Mouse (Mus musculus): ENCODE measurements around the gene 3110082I17Rik. TPM values are rescaled to one million over a fixed set of nuclear protein-coding genes. Genes with fewer than 3 reads are reported as not detected.

Gene 3110082I17Rik
- polyA plus RNA-seq, 1 experiment from 2014 or later, result 35.6 TPM

DNA sequence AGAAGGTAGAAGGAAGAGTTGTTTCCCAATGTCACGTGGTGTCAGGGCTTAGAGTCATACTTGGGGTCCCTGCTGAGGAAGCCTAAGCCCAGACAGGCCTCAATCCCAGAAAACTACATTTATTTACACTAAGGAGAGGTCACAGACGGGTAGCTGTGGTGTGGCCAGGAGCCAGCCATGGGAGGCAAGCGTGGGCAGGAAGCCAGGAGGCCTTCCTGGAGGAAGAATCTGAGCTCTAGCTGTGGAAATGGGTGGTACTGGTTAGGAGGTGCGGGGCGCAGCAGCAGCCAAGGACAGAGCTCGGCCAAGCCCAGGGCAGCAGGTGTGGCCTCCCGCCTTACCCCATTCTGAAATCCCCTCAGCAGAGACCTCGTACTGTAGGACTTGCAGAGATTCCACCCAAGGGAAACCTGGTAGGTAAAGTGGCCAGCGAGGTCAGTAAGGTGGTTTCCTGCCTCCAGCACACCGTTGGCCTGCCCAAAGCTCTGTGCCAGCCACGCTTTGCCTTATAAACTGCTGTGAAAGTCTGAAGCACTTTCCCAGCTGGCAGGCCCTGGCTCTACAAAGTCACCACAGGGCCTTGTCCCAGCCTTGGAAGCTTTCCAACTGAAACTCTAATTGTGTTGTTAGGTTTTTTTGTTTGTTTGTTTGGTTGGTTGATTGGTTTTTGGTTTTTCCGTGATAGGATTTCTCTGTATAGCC, 145.2 kb downstream of the 3110082I17Rik start:
- Histone ChIP-seq H3K27me3 (no peaks in the 10 kb centered on the region), H3K4me3 (no peak overlapping the region), H3K9ac (no peak overlapping the region), H3K27ac (no peak overlapping the region), H3K9me3 (no peaks in the 10 kb centered on the region), H3K4me1 (no peaks in the 10 kb centered on the region), H3K36me3 (no peaks in the 10 kb centered on the region), H3K4me2 (no peak overlapping the region)
- ATAC-seq (ENCODE audit: insufficient number of reproducible peaks, insufficient read depth, low FRiP score, low TSS enrichment, low read depth), result no peak
- WGBS, result 79% methylated on average over 12 of the region's 12 CpGs

GRCm38 (mm10) chr5:139313536-139313935, 146.8 kb downstream of the 3110082I17Rik start:
- Histone ChIP-seq H3K36me3 (no peaks in the 10 kb centered on the region), H3K9ac (no peak overlapping the region), H3K9me3 (no peaks in the 10 kb centered on the region), H3K4me3 (no peak overlapping the region), H3K4me2 (no peak overlapping the region), H3K27me3 (no peaks in the 10 kb centered on the region), H3K27ac (no peak overlapping the region), H3K4me1 (no peaks in the 10 kb centered on the region)
- no peak for ATAC-seq (ENCODE audit: insufficient number of reproducible peaks, insufficient read depth, low FRiP score, low TSS enrichment, low read depth)
- WGBS, result 82% methylated on average over 9 of the region's 9 CpGs

GRCm38 (mm10) chr5:139311822-139312221, 148.5 kb downstream of the 3110082I17Rik start:
- Histone ChIP-seq H3K36me3 (no peaks in the 10 kb centered on the region), H3K27me3 (no peaks in the 10 kb centered on the region), H3K27ac (no peak overlapping the region), H3K4me2 (no peak overlapping the region), H3K9ac (no peak overlapping the region), H3K9me3 (no peaks in the 10 kb centered on the region), H3K4me3 (no peak overlapping the region), H3K4me1 (no peaks in the 10 kb centered on the region)
- no peak for ATAC-seq (ENCODE audit: insufficient number of reproducible peaks, insufficient read depth, low FRiP score, low TSS enrichment, low read depth)
- 91% methylated on average over 9 of the region's 9 CpGs for WGBS

DNA sequence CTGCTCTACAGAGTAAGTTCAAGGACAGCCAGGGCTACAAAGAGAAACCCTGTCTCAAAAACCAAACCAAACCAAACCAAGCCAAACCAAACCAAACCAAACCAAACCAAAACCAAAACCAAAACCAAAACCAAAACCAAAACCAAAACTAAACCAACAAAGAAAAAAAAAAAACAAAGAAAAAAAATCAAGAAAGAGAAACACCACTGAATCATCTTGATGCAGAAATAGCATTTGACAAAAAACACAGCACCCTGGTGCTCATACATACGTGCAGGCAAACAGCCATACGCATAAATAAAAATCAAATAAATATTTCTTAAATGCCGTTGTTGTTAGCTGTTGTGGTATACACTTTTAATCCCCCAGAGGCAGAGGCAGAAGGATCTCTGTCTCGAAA, 149.8 kb downstream of the 3110082I17Rik start:
- Histone ChIP-seq H3K4me2 (no peak overlapping the region), H3K9ac (no peak overlapping the region), H3K4me1 (no peaks in the 10 kb centered on the region), H3K4me3 (no peak overlapping the region), H3K27me3 (no peaks in the 10 kb centered on the region), H3K36me3 (no peaks in the 10 kb centered on the region), H3K27ac (no peak overlapping the region), H3K9me3 (no peaks in the 10 kb centered on the region)
- WGBS, result 88% methylated on average over 4 of the region's 4 CpGs
- no peak for ATAC-seq (ENCODE audit: insufficient number of reproducible peaks, insufficient read depth, low FRiP score, low TSS enrichment, low read depth)

DNA sequence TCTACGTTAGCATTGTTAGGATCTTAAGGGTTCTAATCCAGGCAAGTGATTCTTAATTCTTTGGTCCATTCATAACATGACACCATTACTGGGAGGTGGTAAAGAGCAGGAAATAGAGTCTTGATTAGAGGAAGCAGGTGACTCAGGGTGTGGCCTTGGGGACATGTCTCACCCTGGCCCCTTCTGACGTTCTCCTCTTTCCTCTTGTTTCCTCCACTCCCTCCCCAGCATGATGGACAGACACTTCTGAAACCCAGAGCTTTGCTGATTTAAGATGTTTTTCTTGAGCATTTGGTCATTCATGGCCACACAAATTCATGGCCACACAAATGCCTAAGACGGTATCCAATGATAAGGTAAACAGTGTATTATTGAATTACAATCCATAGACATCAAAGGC, 150.4 kb downstream of the 3110082I17Rik start:
- H3K4me1 ChIP-seq, result no peaks in the 10 kb centered on the region
- WGBS, result 69% methylated on average over 3 of the region's 3 CpGs

More for the DNA sequence above, 150.4 kb downstream of the 3110082I17Rik start:
- H3K4me3 ChIP-seq, result no peak overlapping the region
- ATAC-seq (ENCODE audit: insufficient number of reproducible peaks, insufficient read depth, low FRiP score, low TSS enrichment, low read depth), result no peak
- H3K9ac ChIP-seq, result no peak overlapping the region
- no peaks in the 10 kb centered on the region for H3K9me3 ChIP-seq
- no peak overlapping the region for H3K4me2 ChIP-seq
- no peak overlapping the region for H3K27ac ChIP-seq
- H3K27me3 ChIP-seq, result no peaks in the 10 kb centered on the region
- no peaks in the 10 kb centered on the region for H3K36me3 ChIP-seq

MicroRNA genes within 50 kb of the gene (microRNA counts, 519-probe panel; counts per million panel counts)
- microRNA mmu-miR-339-3p (236 counts per million, percentile 44 among the panel's probes with 10 or more counts), microRNA mmu-miR-339-5p (236 counts per million, percentile 44 among the panel's probes with 10 or more counts)

Small RNAs within 50 kb of the gene (microRNA-seq; reads per million reads assigned to microRNA genes)
- gene Mir339, result 612 reads per million, percentile 73 among the genes with 10 or more reads in this experiment

Other genes starting within 250 kb of the 3110082I17Rik start
- gene Get4, start 208.2 kb downstream of the 3110082I17Rik start, polyA plus RNA-seq (2015; fragmentation: Nextera tagmentation; extraction: Ambion mirVana), result 137 and 160 TPM in 2 replicates
- 0.61 and 0.63 TPM in 2 replicates for gene Adap1, start 134.9 kb downstream of the 3110082I17Rik start, polyA plus RNA-seq (2015; fragmentation: Nextera tagmentation; extraction: Ambion mirVana)
- 88.4 and 108 TPM in 2 replicates for gene Cox19, start 109.1 kb downstream of the 3110082I17Rik start, polyA plus RNA-seq (2015; fragmentation: Nextera tagmentation; extraction: Ambion mirVana)
- 12.8 and 17.0 TPM in 2 replicates for gene Cyp2w1, start 107.9 kb downstream of the 3110082I17Rik start, polyA plus RNA-seq (2015; fragmentation: Nextera tagmentation; extraction: Ambion mirVana)
- 1.7 and 2.5 TPM in 2 replicates for gene Gpr146, start 82.8 kb downstream of the 3110082I17Rik start, polyA plus RNA-seq (2015; fragmentation: Nextera tagmentation; extraction: Ambion mirVana)
- 3.1 and 3.5 TPM in 2 replicates for gene C130050O18Rik, start 55.2 kb downstream of the 3110082I17Rik start, polyA plus RNA-seq (2015; fragmentation: Nextera tagmentation; extraction: Ambion mirVana)
- 1.2 and 1.6 TPM in 2 replicates for gene Gper1, start 37.4 kb downstream of the 3110082I17Rik start, polyA plus RNA-seq (2015; fragmentation: Nextera tagmentation; extraction: Ambion mirVana)
- gene Zfand2a, start 24.0 kb upstream of the 3110082I17Rik start, polyA plus RNA-seq (2015; fragmentation: Nextera tagmentation; extraction: Ambion mirVana), result 10.5 and 12.2 TPM in 2 replicates
- gene Uncx, start 83.0 kb upstream of the 3110082I17Rik start, polyA plus RNA-seq (2015; fragmentation: Nextera tagmentation; extraction: Ambion mirVana), result 2.3 and 4.4 TPM in 2 replicates

All from embryonic facial prominence, embryonic 13.5 days (tissue).